8 mouse cellular contexts compared by ENCODE assay signal in the genomic region with DNA sequence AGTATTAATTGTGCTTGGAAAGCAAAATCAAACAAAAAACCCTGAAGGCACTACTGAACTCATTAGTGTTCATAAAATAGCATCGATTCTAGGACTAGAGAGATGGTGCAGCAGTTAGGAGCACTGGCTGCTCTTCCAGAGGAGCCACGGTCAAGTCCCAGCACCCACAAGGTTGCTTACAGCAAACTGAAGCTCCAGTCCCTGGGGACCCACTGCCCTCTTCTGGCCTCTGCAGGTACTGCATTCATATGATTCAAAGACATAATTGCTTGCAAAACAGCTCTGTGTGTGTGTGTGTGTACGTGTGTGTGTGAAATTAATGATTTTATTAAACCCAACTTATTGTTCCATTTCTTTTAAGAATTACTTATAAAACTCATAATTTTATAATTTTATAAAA.
DNase-seq lines count a peak whose midpoint lies in the region; ATAC-seq and TF ChIP-seq lines count a peak whose summit lies in the region.

No protein-coding gene starts in this region.

- no peaks in the 10 kb centered on the region for H3K9me3 ChIP-seq in hindbrain, embryonic 10.5 days
- no peaks in the 10 kb centered on the region for H3K9me3 ChIP-seq in hindbrain, embryonic 16.5 days (ENCODE audit: control insufficient read depth, low read length)
- H3K9me3 ChIP-seq in G1E (replicated peaks): no peaks in the 10 kb centered on the region
- H3K9me3 ChIP-seq in liver, embryonic 13.5 days (replicated peaks): no peaks in the 10 kb centered on the region

- no peak overlapping the region for H3K4me3 ChIP-seq in hindbrain, embryonic 10.5 days
- no peak overlapping the region for H3K4me3 ChIP-seq in hindbrain, embryonic 16.5 days (ENCODE audit: low read length)
- no peak overlapping the region for H3K4me3 ChIP-seq in G1E (ENCODE audit: low read depth, low read length)
- H3K4me3 ChIP-seq in liver, embryonic 13.5 days (replicated peaks): no peak overlapping the region

- no peak overlapping the region for H3K9ac ChIP-seq in hindbrain, embryonic 16.5 days (ENCODE audit: low read depth, low read length)
- no peak overlapping the region for H3K9ac ChIP-seq in liver, embryonic 13.5 days

- DNase-seq in hindbrain, embryonic 10.5 days (ENCODE audit: low spot score): peak; percentile 29
- peak; percentile 38 for DNase-seq in 3T3-L1 (ENCODE audit: low read depth, low spot score)
- DNase-seq in G1E (ENCODE audit: low spot score): no peak
- peak; percentile 8 for DNase-seq in liver, embryonic 13.5 days
- DNase-seq in neural tube, embryonic 10.5 days (ENCODE audit: extremely low spot score, low spot score): no peak
- no peak for DNase-seq in yolk sac, embryonic 10.5 days (ENCODE audit: low spot score)
- no peak for DNase-seq in urinary bladder, adult 18-20 months (ENCODE audit: low spot score in 2 of 2)

- no peaks in the 10 kb centered on the region for H3K27me3 ChIP-seq in hindbrain, embryonic 10.5 days (ENCODE audit: insufficient read depth, poor library complexity, severe bottlenecking)
- no peaks in the 10 kb centered on the region for H3K27me3 ChIP-seq in hindbrain, embryonic 16.5 days (replicated peaks; ENCODE audit: control insufficient read depth, insufficient read depth, low read length)
- H3K27me3 ChIP-seq in G1E (ENCODE audit: insufficient read depth, low read length): no peaks in the 10 kb centered on the region
- H3K27me3 ChIP-seq in liver, embryonic 13.5 days: no peaks in the 10 kb centered on the region

- WGBS in hindbrain, embryonic 10.5 days: 88% methylated on average over 3 of the region's 3 CpGs
- WGBS in hindbrain, embryonic 16.5 days: 86% methylated on average over 3 of the region's 3 CpGs
- 76% methylated on average over 3 of the region's 3 CpGs for WGBS in liver, embryonic 13.5 days (ENCODE audit: insufficient replicate concordance)

- H3K27ac ChIP-seq in hindbrain, embryonic 10.5 days: no peak overlapping the region
- no peak overlapping the region for H3K27ac ChIP-seq in hindbrain, embryonic 16.5 days (ENCODE audit: low read depth, low read length)
- H3K27ac ChIP-seq in liver, embryonic 13.5 days: no peak overlapping the region

- H3K4me1 ChIP-seq in hindbrain, embryonic 10.5 days (replicated peaks): no peaks in the 10 kb centered on the region
- H3K4me1 ChIP-seq in hindbrain, embryonic 16.5 days (ENCODE audit: control insufficient read depth, insufficient read depth, low read depth, low read length): no peaks in the 10 kb centered on the region
- H3K4me1 ChIP-seq in G1E (ENCODE audit: insufficient read depth, low read depth, low read length): no peaks in the 10 kb centered on the region
- no peaks in the 10 kb centered on the region for H3K4me1 ChIP-seq in liver, embryonic 13.5 days (replicated peaks)

- no peak for ATAC-seq in hindbrain, embryonic 16.5 days
- no peak for ATAC-seq in G1E (ENCODE audit: extremely low read depth, insufficient number of reproducible peaks, low FRiP score, poor library complexity, severe bottlenecking)
- ATAC-seq in liver, embryonic 13.5 days (ENCODE audit: low read depth): no peak

- H3K36me3 ChIP-seq in hindbrain, embryonic 10.5 days: peaks cover 8% of the 10 kb centered on the region; the same call in 1 of the 2 replicates
- H3K36me3 ChIP-seq in hindbrain, embryonic 16.5 days (ENCODE audit: control insufficient read depth, insufficient read depth, low read length): no peaks in the 10 kb centered on the region
- H3K36me3 ChIP-seq in G1E (replicated peaks): no peaks in the 10 kb centered on the region
- no peaks in the 10 kb centered on the region for H3K36me3 ChIP-seq in liver, embryonic 13.5 days

- no peak overlapping the region for H3K4me2 ChIP-seq in hindbrain, embryonic 16.5 days (ENCODE audit: low read length)
- no peak overlapping the region for H3K4me2 ChIP-seq in liver, embryonic 13.5 days

- peak; percentile 52 for TF ChIP-seq CTCF in G1E (IDR thresholded peaks at IDR 0.05; ENCODE audit: low read depth, low read length)

Comparison
In these comparisons a context has a peak if more than half of its experiments do, and no peak if none do; other contexts are left out.
1. DNase-seq: peak in hindbrain, embryonic 10.5 days (single experiment), 3T3-L1 (single experiment) and liver, embryonic 13.5 days (single experiment); none in G1E (single experiment), neural tube, embryonic 10.5 days (single experiment), yolk sac, embryonic 10.5 days (single experiment) and urinary bladder, adult 18-20 months (0 of 2).